Mouse (Mus musculus): ENCODE measurements around the gene Magi2. TPM values are rescaled to one million over a fixed set of nuclear protein-coding genes. Genes with fewer than 3 reads are reported as not detected.

The Magi2 gene
- polyA plus RNA-seq, 1 experiment, result 1.6 TPM

DNA sequence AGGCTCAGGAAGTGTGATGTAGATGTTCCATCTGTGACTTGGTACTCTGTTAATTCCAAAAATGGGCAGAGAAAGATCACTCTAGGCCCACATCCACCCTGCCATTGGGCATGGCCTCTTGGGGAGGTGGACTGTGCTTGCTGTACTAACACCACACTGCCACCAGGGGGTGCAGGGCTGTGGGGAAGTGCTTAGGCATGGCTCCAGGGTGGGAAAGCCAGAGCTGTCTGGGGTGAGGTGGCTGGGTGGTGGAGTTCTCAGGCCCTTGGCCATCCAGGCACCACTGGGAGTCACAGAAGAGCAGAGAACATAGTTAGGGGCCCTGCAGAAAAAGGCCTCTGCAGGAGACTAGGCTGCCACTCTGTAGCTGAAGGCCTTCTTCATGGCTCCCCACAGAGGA is 1243.6 kb downstream of the Magi2 start:
- DNase-seq, result peak; percentile 67
- Histone ChIP-seq H3K27me3 (ENCODE audit: control insufficient read depth, insufficient read depth, low read length) (no peaks in the 10 kb centered on the region), H3K27ac (ENCODE audit: control insufficient read depth, insufficient read depth, low read length) (no peak overlapping the region), H3K36me3 (ENCODE audit: control insufficient read depth, insufficient read depth, low read length) (no peaks in the 10 kb centered on the region), H3K4me1 (replicated peaks; ENCODE audit: control insufficient read depth, insufficient read depth, low read length) (no peaks in the 10 kb centered on the region), H3K4me3 (ENCODE audit: control insufficient read depth, insufficient read depth, low read length) (no peak overlapping the region)
- TF ChIP-seq CTCF (IDR thresholded peaks at IDR 0.05; ENCODE audit: borderline replicate concordance, control insufficient read depth, extremely low read depth, insufficient read depth, low read length, poor library complexity) (peak; percentile 88), POLR2A (IDR thresholded peaks at IDR 0.05; ENCODE audit: control insufficient read depth, extremely low read depth, insufficient read depth, low read length, poor library complexity) (no peak)

DNA sequence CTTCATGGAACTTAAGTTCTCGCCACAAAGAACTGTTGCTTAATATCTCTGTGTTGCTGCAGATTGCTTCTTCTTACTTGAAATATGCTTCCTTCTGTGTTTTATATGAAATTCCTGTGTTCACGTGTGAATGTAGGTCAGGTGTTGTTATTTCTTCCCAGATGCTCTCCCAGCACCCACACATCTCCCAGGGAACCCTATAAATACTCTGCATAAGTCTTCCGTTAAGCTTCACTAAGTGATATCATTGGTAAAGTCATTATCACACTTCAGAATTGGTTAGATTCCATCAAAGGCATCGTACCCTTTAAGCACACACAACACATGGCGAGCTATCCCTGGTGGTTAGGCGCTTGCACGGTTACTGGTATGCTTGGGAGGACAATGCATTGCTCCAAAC is 1257.7 kb downstream of the Magi2 start:
- Histone ChIP-seq H3K4me1 (replicated peaks; ENCODE audit: control insufficient read depth, insufficient read depth, low read length) (no peaks in the 10 kb centered on the region), H3K4me3 (ENCODE audit: control insufficient read depth, insufficient read depth, low read length) (no peak overlapping the region), H3K36me3 (ENCODE audit: control insufficient read depth, insufficient read depth, low read length) (no peaks in the 10 kb centered on the region), H3K27me3 (ENCODE audit: control insufficient read depth, insufficient read depth, low read length) (no peaks in the 10 kb centered on the region), H3K27ac (ENCODE audit: control insufficient read depth, insufficient read depth, low read length) (no peak overlapping the region)
- DNase-seq, result no peak
- WGBS, result 95% methylated on average over 7 of the region's 7 CpGs
- TF ChIP-seq CTCF (IDR thresholded peaks at IDR 0.05; ENCODE audit: borderline replicate concordance, control insufficient read depth, extremely low read depth, insufficient read depth, low read length, poor library complexity) (no peak), POLR2A (IDR thresholded peaks at IDR 0.05; ENCODE audit: control insufficient read depth, extremely low read depth, insufficient read depth, low read length, poor library complexity) (no peak)

DNA sequence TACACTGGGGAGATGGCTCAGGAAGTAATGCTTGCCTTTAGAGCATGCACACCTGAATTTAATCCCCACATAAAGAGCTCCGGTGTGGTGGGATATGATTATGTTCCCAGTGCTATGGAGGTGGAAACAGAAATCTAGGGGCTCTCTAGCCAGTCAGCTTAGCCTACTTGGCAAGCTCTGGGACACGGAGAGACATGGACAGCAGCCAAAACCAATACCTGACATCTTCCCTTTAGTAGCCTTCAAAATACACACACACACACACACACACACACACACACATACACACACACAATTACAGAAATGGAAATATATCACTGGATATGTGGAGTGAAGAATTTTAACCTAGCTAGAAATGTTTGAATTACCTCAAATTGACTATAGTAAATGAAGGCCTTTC is 1265.1 kb downstream of the Magi2 start:
- H3K27me3 ChIP-seq (ENCODE audit: control insufficient read depth, insufficient read depth, low read length), result no peaks in the 10 kb centered on the region
- 96% methylated on average over 2 of the region's 2 CpGs for WGBS
- no peak overlapping the region for H3K27ac ChIP-seq (ENCODE audit: control insufficient read depth, insufficient read depth, low read length)
- no peak for TF ChIP-seq CTCF (IDR thresholded peaks at IDR 0.05; ENCODE audit: borderline replicate concordance, control insufficient read depth, extremely low read depth, insufficient read depth, low read length, poor library complexity)
- TF ChIP-seq POLR2A (IDR thresholded peaks at IDR 0.05; ENCODE audit: control insufficient read depth, extremely low read depth, insufficient read depth, low read length, poor library complexity), result no peak
- no peak for DNase-seq
- no peaks in the 10 kb centered on the region for H3K36me3 ChIP-seq (ENCODE audit: control insufficient read depth, insufficient read depth, low read length)
- H3K4me1 ChIP-seq (replicated peaks; ENCODE audit: control insufficient read depth, insufficient read depth, low read length), result peaks cover 8% of the 10 kb centered on the region
- H3K4me3 ChIP-seq (ENCODE audit: control insufficient read depth, insufficient read depth, low read length), result no peak overlapping the region

DNA sequence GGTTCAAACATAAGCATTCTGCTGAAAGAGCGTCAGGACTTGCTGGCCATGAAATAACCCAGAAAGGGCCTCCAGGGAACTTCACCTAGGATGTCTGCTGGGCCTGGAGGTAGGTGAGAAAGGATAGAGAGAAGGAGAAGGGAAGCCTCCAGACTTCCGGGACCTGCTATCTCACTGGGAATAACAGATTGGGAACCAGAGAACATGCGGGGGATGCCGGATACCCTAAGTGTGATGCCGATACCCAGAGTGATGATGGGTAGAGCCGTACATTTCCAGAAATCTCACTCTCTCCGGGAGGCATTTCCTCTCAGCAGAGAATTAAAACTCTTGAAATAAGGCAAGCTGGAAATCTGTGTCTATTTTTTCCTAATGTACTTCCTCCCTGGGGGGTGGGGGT is 1265.8 kb downstream of the Magi2 start:
- Histone ChIP-seq H3K27ac (ENCODE audit: control insufficient read depth, insufficient read depth, low read length) (no peak overlapping the region), H3K27me3 (ENCODE audit: control insufficient read depth, insufficient read depth, low read length) (no peaks in the 10 kb centered on the region), H3K4me3 (ENCODE audit: control insufficient read depth, insufficient read depth, low read length) (no peak overlapping the region), H3K36me3 (ENCODE audit: control insufficient read depth, insufficient read depth, low read length) (no peaks in the 10 kb centered on the region), H3K4me1 (replicated peaks; ENCODE audit: control insufficient read depth, insufficient read depth, low read length) (peaks cover 10% of the 10 kb centered on the region)
- no peak for TF ChIP-seq POLR2A (IDR thresholded peaks at IDR 0.05; ENCODE audit: control insufficient read depth, extremely low read depth, insufficient read depth, low read length, poor library complexity)
- no peak for TF ChIP-seq CTCF (IDR thresholded peaks at IDR 0.05; ENCODE audit: borderline replicate concordance, control insufficient read depth, extremely low read depth, insufficient read depth, low read length, poor library complexity)
- DNase-seq, result no peak
- WGBS, result 96% methylated on average over 7 of the region's 7 CpGs

DNA sequence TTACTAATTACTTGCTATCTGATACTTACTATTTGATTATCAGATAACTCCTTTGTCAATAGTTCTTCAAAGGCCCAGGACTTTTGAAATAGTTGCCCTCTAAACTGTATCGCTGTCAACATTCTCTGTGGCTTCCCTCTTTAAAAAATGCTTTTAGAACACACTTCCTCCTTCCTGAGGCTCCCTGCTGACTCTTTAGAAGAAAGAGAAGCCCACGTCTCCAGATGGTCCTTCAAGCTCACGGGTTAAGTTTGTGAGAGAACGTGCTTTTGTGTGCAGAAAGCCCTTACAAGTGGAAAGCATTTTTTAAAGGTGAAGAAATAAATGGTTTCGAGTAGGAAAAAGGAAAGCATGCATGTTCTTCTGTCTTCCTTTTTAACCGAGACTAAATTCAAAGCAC is 1267.2 kb downstream of the Magi2 start:
- DNase-seq, result no peak
- no peaks in the 10 kb centered on the region for H3K36me3 ChIP-seq (ENCODE audit: control insufficient read depth, insufficient read depth, low read length)
- WGBS, result 4% methylated on average over 6 of the region's 6 CpGs

DNA sequence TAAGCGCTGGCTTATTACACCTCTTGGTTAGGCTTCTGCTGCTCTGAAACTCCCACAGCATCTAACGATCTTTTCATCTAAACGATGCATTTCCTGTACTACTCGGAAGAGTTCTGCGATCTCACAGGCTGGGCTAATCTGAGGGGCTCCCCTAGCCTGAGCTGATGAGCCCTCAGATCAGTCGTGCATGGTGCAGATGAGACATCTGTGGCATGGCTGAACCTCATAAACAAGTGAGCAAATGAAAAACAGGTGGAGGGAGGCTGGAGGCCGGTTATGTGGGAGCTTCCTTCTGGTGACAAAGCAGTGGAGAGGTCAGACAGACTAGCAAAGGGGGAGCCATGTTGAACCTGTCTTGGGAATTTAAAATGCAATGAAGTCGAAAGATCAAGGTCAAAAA is 1270.1 kb downstream of the Magi2 start:
- no peaks in the 10 kb centered on the region for H3K36me3 ChIP-seq (ENCODE audit: control insufficient read depth, insufficient read depth, low read length)
- H3K4me1 ChIP-seq (replicated peaks; ENCODE audit: control insufficient read depth, insufficient read depth, low read length), result peaks cover 10% of the 10 kb centered on the region

More for the DNA sequence above, 1267.2 kb downstream of the Magi2 start:
- no peaks in the 10 kb centered on the region for H3K27me3 ChIP-seq (ENCODE audit: control insufficient read depth, insufficient read depth, low read length)
- peaks cover 10% of the 10 kb centered on the region for H3K4me1 ChIP-seq (replicated peaks; ENCODE audit: control insufficient read depth, insufficient read depth, low read length)
- no peak overlapping the region for H3K27ac ChIP-seq (ENCODE audit: control insufficient read depth, insufficient read depth, low read length)
- TF ChIP-seq CTCF (IDR thresholded peaks at IDR 0.05; ENCODE audit: borderline replicate concordance, control insufficient read depth, extremely low read depth, insufficient read depth, low read length, poor library complexity), result no peak
- no peak for TF ChIP-seq POLR2A (IDR thresholded peaks at IDR 0.05; ENCODE audit: control insufficient read depth, extremely low read depth, insufficient read depth, low read length, poor library complexity)
- H3K4me3 ChIP-seq (ENCODE audit: control insufficient read depth, insufficient read depth, low read length), result no peak overlapping the region

DNA sequence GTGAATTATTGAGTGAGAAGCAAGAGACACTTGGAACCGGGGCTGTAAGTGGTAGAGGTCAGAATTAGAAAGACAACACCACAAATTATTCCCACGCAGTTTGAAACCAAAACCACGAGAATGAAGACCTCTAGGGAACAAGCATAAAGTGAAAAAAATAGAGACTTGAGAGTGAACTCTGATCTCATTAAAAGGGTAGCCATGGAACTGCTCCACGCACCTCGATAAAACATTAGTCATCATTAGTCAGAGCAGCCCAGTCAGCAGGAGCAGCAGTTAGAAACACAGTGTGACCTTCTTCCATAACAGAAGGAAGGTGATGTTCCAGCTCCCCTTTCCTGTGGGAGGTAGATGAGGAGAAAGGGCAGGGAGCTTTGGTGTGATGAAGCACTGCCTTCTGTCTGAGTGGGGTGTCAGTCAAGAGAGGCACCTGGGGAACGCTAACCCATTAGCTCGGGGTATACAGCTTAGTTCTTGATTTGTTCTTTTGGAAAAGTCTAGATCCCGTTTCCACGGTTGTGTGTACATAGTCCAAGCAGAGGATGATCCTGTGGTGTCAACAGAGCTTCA is 1272.3 kb downstream of the Magi2 start:
- Histone ChIP-seq H3K4me1 (replicated peaks; ENCODE audit: control insufficient read depth, insufficient read depth, low read length) (peaks cover 10% of the 10 kb centered on the region), H3K27me3 (ENCODE audit: control insufficient read depth, insufficient read depth, low read length) (no peaks in the 10 kb centered on the region), H3K36me3 (ENCODE audit: control insufficient read depth, insufficient read depth, low read length) (no peaks in the 10 kb centered on the region), H3K4me3 (ENCODE audit: control insufficient read depth, insufficient read depth, low read length) (no peak overlapping the region), H3K27ac (ENCODE audit: control insufficient read depth, insufficient read depth, low read length) (no peak overlapping the region)
- WGBS, result 75% methylated on average over 9 of the region's 9 CpGs
- TF ChIP-seq POLR2A (IDR thresholded peaks at IDR 0.05; ENCODE audit: control insufficient read depth, extremely low read depth, insufficient read depth, low read length, poor library complexity), result no peak
- TF ChIP-seq CTCF (IDR thresholded peaks at IDR 0.05; ENCODE audit: borderline replicate concordance, control insufficient read depth, extremely low read depth, insufficient read depth, low read length, poor library complexity), result no peak
- DNase-seq, result no peak

More for the DNA sequence above, 1270.1 kb downstream of the Magi2 start:
- TF ChIP-seq POLR2A (IDR thresholded peaks at IDR 0.05; ENCODE audit: control insufficient read depth, extremely low read depth, insufficient read depth, low read length, poor library complexity) (no peak), CTCF (IDR thresholded peaks at IDR 0.05; ENCODE audit: borderline replicate concordance, control insufficient read depth, extremely low read depth, insufficient read depth, low read length, poor library complexity) (no peak)
- Histone ChIP-seq H3K4me3 (ENCODE audit: control insufficient read depth, insufficient read depth, low read length) (no peak overlapping the region), H3K27me3 (ENCODE audit: control insufficient read depth, insufficient read depth, low read length) (no peaks in the 10 kb centered on the region), H3K27ac (ENCODE audit: control insufficient read depth, insufficient read depth, low read length) (peak overlapping the region; percentile 35; the same call in 1 of the 2 replicates)
- peak; percentile 25 for DNase-seq
- WGBS, result 18% methylated on average over 8 of the region's 8 CpGs

Measured in thymus, adult 2 months (tissue).